Mouse (Mus musculus): ENCODE measurements around the gene Madd. TPM values are rescaled to one million over a fixed set of nuclear protein-coding genes. Genes with fewer than 3 reads are reported as not detected.

Madd gene
- total RNA-seq, 1 experiment from 2014 or later, result 18.8 TPM

DNA sequence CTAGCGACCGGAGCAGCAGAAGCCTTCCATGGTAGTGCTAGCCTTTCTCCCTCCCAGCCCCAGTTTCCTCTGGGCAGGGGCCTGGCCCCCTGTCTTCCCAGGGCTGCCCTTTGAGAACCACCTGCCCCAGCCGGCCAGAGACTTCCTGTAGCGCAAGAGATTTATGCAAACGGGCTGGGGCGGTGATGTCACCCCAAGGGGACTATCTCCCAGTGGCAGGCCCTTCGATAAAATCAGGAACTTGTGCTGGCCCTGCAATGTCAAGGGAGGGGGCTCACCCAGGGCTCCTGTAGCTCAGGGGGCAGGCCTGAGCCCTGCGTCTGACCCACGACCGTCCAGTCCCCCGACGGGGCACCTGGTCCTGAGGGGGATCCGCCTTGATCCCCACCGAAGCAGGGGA lies 87.1 kb downstream of the Madd start:
- no peak for DNase-seq

DNA sequence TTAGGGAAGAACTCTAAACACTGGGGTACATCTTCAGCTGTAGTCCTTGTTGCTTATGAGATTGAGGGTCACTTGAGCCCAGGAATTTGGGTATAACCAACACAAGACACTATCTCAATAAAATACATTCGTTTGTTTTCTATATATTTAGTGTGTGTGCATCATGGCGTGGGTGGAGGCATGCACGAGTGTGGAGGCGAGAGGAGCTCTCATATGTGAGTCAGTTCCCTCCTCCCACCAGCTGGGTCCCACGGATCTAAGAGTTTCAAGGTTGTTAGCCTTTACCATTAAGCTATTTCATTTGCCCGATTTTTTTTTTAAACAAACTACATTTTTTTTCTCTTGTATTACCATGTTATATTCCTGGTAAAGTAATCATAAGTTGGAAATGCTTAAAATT lies 92.8 kb downstream of the Madd start:
- DNase-seq, result no peak

DNA sequence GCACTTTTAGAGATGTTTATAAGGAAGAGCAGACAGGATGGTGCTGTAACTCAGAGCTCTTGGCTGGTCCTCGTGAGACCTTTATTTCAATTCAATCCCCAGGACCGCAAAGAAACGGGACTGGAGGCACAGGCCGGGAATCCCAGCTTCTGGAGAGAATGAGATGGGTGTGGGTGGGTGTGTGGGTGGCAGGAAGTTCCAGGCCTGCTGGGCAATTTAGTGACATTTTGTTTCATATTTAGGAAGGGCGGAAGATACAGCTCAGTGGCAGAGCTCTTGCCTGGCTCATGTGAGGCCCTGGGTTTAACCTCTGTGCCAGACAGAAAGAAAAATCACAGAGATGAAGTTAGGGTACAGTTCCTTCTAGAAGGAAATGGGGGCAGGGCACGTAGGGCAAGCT lies 93.4 kb downstream of the Madd start:
- DNase-seq, result no peak

DNA sequence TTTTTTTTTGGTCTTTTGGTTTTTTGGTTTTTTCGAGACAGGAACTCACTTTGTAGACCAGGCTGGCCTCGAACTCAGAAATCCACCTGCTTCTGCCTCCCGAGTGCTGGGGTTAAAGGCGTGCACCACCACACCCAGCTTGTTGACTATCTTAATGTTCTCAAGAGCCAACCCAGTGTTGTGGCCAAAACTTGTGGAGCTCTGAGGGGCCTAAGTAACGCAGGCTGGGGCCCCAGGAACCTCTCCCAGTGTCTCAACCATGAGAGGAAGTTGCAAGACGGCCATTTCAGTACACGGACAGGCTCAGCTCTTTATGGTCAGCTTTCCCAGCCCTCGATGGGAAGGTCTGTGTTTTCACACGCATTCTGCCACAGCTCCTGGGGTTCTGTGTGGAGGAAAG lies 94.7 kb downstream of the Madd start:
- no peak for DNase-seq

DNA sequence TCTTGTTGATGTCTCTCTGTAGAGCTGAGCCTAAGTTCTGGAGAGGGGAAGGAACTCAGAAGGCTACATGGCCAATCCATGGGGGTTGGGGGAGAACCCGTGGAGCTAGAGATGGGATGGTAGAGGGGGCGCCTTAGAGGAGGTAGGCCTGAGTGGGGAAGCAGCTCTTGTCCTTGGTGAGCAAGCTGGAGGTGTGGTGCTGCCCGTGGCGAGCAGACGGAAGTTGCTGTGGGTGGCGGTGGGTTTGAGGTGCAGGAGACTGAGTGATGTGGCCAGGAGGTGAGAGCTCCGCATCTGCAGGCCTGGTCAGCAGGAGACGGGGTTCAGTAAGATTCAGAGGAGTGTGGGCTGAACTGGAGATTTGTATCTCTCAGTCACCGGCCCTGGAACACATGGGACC lies 96.2 kb downstream of the Madd start:
- no peak for DNase-seq

Other genes with a start within 250 kb of the Madd start
- gene Celf1, start 243.5 kb downstream of the Madd start, total RNA-seq (2021), result 89.9 and 97.9 TPM in 2 replicates
- gene Rapsn, start 148.2 kb downstream of the Madd start, total RNA-seq (2021), result 1.4 and 2.4 TPM in 2 replicates
- 179 and 190 TPM in 2 replicates for gene Psmc3, start 129.8 kb downstream of the Madd start, total RNA-seq (2021)
- 24.1 and 27.3 TPM in 2 replicates for gene Slc39a13, start 113.4 kb downstream of the Madd start, total RNA-seq (2021)
- 2.9 and 5.4 TPM in 2 replicates for gene Spi1, start 101.4 kb downstream of the Madd start, total RNA-seq (2021)
- 0.15 TPM in 1 of 2 replicates, not detected in the other for gene Mybpc3, start 65.7 kb downstream of the Madd start, total RNA-seq (2021)
- gene Nr1h3, start 19.0 kb upstream of the Madd start, total RNA-seq (2021), result 41.7 and 45.0 TPM in 2 replicates
- gene Acp2, start 19.0 kb upstream of the Madd start, total RNA-seq (2021), result 34.4 and 39.4 TPM in 2 replicates
- 10.0 and 12.1 TPM in 2 replicates for gene Ddb2, start 53.1 kb upstream of the Madd start, total RNA-seq (2021)
- gene Pacsin3, start 72.1 kb upstream of the Madd start, total RNA-seq (2021), result 55.2 and 61.7 TPM in 2 replicates
- 82.6 and 83.6 TPM in 2 replicates for gene Arfgap2, start 81.1 kb upstream of the Madd start, total RNA-seq (2021)

Data from adrenal gland, postnatal 14 days (tissue).